Mouse (Mus musculus) thymus, adult 2 months (tissue): ENCODE data around the gene Gpsm3.

ENCODE experiments used
- CTCF ChIP-seq: fragments of 200-500 bp; IDR thresholded peaks from 2 replicates; pipeline ENCODE4 v1.5.1; 2012; ENCODE audit warnings: mild to moderate bottlenecking, control low read depth, low read length, moderate library complexity, borderline replicate concordance; ENCODE audit not compliant: control insufficient read depth, poor library complexity, insufficient read depth; ENCODE audit errors: extremely low read depth
- POLR2A ChIP-seq: fragments of 200-500 bp; IDR thresholded peaks from 2 replicates; pipeline ENCODE4 v1.6.1; 2012; ENCODE audit warnings: mild to moderate bottlenecking, low read length, control low read depth, moderate library complexity; ENCODE audit not compliant: control insufficient read depth, poor library complexity, insufficient read depth; ENCODE audit errors: extremely low read depth

GRCm38 (mm10) chr17:34563354-34563753 lies 26.3 kb upstream of the Gpsm3 start:
- TF ChIP-seq CTCF = no peak
- no peak for TF ChIP-seq POLR2A
